Mouse (Mus musculus): ENCODE data around the gene Gtsf1l. TPM values are rescaled to one million over a fixed set of nuclear protein-coding genes. Genes with fewer than 3 reads are reported as not detected.
"Not testable (repeated sequence)": the region's sequence is repeated elsewhere in the genome, so short reads cannot be mapped to it uniquely, and the experiment has no call there.

Gene Gtsf1l
- total RNA-seq, 2 experiments from 2014 or later = not detected

DNA sequence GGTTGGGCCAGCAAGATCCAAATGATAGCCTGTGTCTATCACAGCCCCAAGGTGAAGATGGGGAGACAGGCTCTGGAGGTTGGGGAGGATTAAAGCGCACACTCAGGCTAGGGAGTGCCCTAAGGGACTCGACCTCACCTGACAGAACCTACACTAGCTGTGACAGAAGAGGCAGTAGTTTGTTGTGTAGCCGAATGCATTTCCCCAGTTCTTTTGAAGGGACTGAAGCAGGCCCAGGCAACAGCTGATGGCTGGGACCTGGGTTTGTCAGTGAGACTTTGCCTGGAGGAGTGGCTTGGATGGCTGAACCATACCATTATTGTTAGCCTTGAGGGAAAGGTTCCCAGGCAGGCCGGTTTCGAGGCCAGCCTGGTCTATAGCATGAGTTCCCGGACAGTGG is 2.6 kb downstream of the Gtsf1l start:
- DNase-seq = no peak

DNA sequence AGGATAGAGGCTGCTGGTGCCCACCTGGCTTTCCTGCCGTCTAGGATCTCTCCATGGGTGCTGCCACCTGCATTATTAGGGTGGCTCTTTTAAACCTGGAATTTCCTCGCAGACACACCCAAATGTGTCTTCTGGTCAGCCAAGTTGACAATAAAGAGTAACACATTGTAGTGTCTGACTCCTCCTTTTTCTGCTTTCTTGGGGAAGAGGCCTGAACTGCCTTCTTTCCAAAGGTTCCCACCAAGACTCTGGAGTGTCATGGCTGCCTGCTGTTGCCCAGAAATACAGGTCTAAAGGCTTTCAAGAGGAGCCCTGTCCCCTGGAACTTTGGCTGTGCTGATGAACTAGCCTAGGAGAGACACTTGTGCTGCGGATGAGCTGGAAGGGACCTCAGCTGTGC is 3.1 kb downstream of the Gtsf1l start:
- no peak for DNase-seq

DNA sequence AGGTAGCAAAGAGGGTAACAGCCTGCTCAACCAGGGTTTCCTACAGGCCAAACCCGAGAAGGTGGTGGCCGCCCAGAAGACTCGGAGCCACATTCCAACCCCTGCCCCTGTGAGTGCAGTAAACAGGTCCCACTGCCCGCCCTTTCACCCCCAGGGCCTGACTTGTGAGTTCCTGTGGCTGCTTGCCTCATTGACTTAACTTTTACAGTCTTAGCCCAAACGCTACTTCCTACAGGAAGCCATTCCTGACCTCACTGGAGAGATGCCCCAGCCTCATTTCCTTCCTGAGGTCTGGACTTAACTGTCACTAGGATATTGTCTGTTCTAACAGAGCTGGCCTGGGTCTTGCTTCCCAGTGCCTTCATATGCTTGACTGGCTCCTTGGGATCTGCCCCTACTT is 5.1 kb downstream of the Gtsf1l start:
- DNase-seq = no peak

DNA sequence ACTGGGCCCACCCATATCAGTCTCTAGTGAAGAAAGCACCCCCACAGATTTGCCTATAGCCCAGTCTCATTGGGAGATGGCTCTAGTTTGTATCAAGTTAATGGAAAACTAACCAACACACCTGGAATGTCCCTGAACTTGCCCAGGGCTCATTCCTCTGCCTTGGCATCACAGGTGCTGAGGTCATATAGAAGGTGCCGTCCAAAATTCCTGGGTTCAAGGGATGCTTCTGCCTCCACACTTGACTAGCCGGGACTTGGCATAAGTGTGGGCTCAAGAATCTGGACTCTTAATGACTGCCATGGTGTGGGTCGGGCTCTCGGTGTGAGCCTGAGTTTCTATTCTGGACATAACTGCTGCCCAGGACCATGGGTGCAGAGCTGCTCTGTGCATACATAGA is 8.6 kb downstream of the Gtsf1l start:
- no peak for DNase-seq

DNA sequence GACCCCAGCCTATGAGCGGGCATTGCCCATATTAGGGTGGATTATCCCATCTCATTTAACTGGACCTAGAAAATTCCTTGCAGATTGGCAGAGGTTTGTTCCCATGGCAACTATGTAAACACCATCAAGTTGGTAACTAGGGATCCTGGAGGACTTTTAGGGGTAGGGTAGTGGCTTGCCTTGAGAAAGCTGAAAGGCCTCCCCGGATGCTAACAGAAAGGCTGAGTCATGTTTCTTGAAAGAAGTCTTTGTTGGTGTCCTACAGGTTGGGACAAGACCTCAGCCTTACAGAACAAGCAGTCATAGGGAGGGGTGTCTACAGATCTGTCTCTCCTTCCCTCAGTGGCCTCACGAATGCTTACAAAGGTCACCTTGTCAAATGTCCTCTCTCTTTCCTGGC is 12.4 kb downstream of the Gtsf1l start:
- no peak for DNase-seq

DNA sequence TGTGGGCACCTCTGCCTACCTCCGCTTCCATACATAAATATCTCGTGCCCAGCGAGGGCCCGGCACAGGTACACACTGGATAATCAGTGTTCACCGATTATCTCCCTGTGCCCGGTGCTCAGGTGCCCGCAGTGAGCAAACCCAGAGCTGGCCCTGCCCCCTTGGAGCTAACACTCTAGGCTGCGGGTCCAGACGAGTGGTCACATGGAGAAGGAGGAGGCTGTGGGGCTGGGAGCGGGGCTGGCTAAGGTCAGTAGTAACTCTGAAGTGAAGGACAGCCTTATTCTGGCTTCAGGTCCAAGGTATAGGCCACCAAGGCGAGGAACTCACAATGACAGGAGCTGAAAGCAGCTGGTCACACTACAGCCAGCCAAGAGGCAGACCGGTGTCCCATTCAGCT is 12.8 kb downstream of the Gtsf1l start:
- no peak for DNase-seq

DNA sequence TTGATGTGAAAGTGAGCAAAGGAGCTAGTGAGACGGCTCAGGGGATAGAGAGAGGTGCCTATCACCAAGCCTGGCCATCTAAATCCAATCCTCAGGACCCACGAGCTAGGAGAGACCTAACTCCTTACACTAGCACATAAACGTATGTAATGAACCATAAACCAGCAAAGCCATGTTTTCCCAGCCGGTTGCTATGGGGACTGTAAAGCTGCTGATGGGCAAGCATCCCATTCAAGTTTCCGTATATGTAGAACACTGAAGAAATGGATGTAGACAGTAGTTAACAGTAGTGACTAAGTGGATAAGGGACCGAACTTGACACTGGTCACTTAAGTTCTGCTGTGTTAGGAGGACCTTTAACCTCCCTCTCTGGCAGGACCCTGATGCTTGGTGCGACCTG is 13.6 kb downstream of the Gtsf1l start:
- DNase-seq = no peak

DNA sequence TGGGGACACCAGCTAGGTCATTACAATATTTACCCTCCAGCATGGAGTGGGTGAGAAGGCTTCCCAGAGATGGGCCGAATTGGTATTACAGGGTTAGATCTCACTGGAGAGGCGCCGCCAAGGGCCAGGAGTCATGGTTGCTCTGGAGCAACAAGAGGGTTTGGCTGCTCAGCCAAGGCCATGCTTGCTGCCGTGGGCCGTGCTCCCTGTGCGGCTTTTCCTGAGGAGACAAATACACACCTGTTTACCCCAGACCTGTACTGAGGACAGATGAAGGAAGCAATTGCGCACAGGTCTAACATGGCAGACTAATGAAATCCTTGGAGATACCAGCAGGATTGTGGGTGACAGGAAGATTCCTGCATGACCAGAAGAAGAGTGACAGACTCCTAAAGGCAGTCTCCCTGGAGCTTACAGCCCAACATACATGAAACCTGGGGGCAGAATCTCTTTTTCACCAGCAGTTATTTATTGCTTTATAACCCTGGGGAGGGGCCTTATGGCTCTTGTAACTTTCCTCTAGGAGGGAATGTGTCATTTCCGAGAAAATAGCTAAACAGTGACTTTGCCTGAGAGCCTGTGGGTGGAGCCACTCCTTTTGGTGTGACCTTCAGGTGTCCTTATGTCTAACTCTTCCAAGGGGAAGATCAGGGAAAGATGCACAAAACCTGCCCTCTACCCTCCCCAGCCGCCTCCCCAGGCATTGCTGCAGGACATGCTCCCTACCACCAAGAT is 14.5 kb downstream of the Gtsf1l start:
- DNase-seq = no peak

DNA sequence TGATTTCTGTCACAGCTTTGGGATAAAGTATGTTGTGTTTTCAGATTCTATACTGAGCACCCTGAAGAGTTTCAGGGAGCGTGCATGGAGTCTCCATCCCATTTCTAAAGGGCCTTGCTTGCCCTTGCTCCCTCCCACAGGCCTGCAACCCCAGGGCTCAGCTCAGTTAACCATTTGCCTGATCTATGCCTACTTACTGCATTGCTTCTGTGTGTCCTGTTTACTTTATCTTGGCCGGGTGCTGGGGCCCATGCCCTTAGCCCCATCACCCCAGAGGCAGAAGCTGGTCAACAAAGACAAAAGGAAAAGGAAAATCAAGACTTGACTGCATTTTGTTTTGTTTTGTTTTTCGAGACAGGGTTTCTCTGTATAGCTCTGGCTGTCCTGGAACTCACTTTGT is 16.1 kb downstream of the Gtsf1l start:
- DNase-seq = no peak

DNA sequence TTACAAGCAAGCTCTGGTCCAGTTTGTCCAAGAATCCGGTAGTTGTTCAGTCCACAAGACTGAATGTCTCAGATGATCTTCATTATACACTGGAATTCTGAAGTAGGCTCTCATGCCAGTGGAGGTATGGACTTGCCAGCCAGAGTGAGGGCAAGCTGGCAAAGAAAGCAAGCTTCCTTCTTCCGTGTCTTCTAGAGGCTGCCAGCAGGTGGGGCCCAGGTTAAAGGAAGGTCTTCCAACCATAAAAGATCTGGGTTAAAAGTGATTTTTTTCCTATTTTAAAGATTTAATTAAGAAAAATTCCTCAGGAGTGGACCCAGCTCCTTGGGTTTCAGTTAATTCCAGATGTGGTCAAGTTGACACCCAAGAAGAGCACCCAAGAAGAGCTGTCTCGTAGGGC is 17.4 kb downstream of the Gtsf1l start:
- no peak for DNase-seq

DNA sequence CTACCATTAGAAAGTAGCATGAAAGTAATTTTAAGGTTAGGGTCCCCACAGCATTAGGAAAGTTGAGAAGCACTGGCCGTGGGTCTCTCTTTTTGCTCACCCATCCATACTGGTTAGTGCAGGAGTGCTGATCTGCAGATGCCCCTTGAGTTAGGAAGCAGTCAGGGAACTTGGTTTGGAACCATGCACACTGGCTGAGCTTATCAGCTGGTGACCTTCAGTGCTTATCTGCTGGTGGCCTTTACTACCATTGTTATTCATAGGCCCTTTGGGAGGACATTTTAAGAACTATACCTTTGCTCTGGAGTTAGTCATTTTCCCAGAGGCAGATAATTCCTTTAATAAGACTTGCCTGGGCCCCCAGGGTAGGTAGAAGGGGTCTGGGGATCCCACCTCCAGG is 20.4 kb downstream of the Gtsf1l start:
- DNase-seq = no peak

DNA sequence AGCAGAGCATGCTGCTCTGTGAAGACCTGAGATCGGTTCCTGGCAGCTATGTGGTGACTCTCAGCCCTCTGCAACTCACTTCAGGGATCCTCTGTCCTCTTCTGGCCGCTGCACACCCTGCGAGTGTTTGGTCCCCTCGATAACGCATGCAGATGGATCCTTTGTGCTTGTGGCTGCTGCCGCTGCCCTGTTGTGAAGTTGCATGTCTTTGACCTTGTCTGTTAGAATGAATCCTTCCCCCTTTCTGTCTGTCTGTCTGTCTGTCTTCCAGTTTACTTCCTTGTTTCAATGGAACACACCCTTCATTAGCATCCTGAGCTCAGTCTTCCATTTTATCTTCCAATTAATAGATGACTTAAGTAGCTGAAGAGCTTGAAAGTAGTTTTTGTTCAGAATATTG is 21.3 kb downstream of the Gtsf1l start:
- DNase-seq = no peak

DNA sequence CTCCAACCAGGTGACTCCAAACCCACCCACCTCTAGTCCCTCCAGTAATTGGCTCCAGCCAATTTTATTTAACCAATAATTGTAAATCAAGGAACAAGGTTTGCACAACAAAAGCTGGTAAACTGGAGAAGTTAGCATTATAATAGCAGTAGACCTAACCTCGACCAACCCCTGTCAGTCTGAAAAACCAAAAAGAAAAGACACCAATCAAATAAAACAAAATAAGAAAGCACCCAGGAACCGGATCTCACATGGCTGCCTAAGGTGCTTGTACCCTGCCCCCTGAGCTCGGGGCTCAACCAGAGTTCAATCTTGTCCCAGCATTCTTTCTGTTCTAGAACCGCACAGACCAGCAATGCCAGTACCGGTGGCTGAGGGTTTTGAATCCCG is 25.5 kb downstream of the Gtsf1l start:
- no peak for DNase-seq

DNA sequence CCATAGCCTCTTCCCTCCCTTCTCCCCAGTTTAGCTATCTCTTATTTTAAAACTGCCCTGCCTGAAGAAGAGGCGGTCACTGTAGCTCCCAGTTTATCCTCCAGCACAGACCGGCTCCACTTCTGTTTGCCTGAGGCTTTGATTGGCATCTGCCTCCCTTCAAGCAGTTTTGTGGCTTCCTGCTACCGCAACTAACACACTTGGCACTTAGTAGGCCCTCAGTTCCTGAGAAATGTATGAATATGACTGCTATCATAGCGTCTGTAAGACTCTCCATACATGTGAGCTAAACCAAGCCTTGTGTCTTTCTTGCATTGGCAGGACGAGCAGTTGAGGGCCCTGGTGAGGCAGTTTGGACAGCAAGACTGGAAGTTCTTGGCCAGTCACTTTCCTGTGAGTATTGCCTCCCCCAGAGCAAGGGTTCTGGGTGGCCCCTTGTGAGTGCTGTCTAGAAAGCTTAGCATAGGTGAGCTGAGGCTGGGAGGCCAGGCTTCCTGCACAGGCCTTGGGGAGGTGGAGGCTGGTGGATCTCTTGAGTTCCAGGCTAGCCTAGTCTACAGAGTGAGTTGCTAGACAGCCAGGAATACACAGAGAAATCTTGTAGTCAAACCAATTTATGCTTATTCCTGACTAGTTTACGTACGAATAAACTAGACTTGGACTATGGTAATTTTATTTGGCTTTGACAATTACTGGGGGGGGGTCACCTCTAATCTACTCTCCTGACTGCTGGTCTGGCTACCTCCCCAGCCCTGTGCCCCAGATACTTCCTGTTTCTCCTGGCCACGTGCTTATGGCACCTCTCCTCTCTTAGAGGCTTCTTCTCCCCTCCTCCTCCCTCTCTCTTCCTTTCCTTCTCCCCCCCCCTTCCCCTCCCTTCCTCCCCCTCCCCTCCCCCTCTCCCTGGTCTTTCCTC is 26.2 kb downstream of the Gtsf1l start:
- DNase-seq = no peak

DNA sequence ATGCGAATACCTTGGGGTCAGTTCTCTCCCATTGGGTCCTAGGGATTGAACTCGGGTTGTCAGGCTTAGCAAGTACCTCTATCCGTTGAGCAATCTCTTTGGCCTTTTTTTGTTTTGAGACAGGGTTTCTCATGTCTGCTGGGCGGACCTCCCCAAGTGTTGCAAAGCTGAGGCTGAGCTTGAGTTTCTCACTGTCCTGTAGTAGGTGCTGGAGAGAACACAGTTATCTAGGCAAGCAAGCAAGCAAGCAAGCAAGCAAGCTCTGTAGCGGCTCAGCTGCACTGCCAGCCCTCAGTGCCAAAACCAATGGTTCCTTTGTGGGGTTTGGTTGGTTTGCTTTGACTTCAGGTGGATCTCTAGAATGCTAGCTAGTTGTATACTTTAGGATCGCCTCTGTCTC is 27.0 kb downstream of the Gtsf1l start:
- no peak for DNase-seq

DNA sequence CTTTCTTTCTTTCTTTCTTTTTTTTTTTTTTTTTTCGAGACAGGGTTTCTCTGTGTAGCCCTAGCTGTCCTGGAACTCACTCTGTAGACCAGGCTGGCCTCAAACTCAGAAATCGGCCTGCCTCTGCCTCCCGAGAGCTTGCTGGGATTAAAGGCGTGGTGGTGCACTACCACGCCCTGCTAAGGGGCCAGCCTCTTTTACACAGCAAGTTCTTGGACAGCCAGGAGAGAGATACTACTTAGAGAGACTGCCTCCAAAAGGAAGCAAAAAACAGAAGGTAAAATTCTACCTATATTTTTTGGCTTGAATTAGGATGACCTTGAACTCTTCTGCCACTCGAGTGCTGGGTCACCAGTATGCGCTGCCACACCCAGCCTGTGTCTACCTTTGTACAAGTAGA is 28.7 kb downstream of the Gtsf1l start:
- not testable (repeated sequence) for DNase-seq

DNA sequence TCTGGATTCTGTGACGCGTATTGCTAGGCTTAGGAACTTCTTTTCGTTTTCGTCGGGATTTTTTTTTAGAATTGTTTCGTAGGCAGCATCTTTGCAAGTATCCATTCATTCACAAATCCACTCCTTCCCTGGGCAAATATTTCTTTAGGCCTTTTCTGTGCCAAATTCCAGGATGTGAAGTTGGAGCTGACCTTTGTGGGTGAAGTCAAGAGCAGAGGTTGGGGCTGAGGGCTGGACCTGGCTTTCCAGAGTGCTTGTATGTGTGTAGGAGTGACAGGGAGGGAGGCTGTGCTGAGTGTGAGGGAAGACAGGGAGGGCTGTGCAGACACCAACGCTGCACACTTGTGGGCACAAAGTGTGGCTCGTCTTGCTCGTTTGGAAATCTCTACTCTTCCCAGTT is 31.1 kb downstream of the Gtsf1l start:
- DNase-seq = no peak

DNA sequence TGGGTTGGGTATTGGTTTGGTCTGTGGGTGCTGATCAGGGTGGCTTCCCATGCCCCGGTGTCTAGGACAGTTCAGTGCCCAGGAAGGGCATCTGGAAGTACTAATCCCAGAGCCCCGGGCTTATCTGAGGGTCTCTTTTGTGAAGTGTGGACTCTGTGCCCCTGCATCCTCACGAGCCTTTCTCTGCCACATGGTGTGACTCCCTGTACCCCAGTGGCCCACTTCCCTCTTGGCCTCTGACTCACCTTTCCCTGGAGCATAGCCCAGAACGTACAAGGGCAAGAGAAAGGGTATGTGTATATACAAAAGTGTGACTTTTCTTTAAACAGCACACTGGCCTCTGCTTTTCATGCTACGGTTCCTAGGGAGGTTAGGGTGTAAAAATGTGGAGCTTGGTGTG is 31.9 kb downstream of the Gtsf1l start:
- DNase-seq = no peak

DNA sequence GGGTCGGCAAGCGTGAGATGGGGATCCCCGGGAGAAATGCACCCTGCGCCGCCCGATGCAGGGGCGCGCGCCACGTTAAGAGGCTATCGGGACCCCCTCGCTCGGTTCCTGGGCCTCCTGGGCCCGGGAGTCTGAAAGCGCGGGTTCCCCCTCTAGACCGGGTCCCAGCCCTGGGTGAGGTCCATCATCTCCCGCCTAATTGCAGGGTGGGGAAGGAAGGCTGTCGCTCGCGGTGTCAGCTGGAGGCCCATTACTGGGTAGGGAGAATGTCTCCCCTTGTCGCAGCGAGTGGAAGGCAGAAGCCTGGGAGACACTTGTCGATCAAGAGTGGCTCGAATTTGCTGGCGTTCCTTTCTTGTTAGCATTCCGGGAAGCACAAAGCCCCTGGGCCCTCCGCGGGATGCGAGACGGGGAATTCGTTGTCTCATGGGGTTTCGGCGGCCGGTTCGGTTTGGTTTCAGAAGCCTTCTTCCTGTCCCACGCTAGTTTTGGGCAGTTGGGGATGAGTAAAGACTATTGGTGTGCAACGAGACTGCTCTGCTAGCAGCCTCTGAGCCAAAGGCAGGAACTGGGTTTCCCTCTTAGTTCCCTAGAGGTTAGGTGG is 32.7 kb downstream of the Gtsf1l start:
- no peak for DNase-seq

DNA sequence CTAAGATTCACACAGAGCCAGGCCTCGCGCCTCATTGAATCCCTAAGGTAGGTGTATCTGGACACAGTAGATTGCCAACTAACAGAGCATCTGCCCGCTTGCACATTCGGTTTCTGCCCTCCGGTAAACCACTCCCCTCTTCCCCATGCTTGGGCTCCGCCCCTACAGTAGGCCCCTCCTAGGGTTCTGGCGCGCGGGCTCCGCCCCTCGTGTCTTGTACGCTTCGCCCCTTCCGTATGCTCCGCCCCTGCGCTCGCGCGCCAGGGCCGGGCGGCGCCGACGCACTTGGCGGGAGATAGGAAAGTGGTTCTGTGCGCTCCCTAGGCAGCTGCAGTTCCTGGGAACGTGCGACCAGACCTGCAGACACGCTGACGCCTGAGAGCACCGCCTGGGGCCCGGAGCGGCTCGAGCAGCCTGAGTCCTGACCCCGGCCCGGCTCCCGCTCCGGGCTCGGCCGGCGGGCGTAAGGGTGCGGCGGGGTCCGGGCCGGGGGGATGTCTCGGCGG is 33.3 kb downstream of the Gtsf1l start, which contains the start of gene Mybl2:
TSS of gene Mybl2 (plus strand) at position 353 of the 506 bp plus-strand sequence.
- DNase-seq = peak; percentile 79 to 80

DNA sequence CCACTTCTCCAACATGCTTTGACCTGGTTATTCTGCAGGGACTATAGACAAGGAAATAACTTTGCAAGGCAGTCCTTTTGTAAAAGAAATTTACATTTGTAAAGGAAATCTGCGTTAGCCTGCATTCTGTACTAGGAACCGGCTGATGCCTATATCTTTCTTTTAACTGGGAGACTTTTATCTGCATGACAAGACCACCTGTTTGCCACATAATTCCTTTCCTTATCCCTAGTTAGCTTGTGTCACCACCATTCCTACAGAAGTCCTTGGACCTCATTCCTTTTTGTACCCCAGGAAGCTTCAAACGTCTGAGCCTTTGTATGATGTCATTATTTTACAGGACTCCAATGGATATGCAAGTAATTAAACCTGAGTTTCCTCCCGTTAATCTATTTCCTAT is 34.8 kb downstream of the Gtsf1l start:
- DNase-seq = no peak

DNA sequence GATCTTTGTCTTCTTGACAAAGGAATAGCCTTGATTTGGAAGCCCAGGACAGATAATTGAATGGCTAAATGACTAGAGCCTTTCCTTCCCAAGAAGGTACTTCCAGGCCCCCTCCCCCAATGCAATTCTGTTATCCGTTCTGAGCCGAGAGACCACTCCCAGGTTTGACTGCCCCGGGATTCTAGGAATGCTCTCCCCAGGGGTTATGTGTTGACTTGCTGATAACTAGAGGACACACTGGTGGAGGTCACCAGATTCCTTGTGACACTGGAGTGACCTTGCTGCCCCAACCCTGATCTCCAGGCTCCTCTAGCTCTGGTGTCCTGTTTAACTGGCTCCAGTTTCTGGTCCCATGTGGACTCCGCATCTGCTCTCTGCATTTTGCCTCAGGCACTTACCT is 35.6 kb downstream of the Gtsf1l start:
- DNase-seq = no peak

DNA sequence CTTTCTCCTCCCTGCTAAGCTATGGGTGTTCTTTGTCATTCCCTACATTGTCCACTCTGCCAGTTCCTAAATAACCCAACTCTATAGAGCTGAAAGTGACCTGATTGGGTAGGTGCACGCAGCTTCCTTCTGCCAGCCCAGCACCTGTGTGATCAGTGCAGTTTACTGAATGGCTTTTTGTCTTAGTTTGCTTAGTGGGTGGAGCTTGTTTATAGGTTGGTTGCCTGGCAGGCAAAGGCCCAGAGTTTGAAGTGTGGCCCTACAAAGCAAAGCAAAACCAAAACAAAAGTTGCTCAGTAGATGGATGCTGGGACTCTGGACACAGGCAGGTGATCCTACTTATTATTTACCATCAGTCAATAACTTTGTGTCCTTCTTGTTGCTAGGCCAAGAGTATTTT is 36.0 kb downstream of the Gtsf1l start:
- DNase-seq = no peak

All from layer of hippocampus, postnatal 36 days (tissue).